Mouse (Mus musculus): ENCODE measurements around the gene Chrdl2. TPM values are rescaled to one million over a fixed set of nuclear protein-coding genes. Genes with fewer than 3 reads are reported as not detected.

The Chrdl2 gene
- total and polyA plus RNA-seq, 2 experiments from 2014 or later = 0.67 TPM; not detected in 1

DNA sequence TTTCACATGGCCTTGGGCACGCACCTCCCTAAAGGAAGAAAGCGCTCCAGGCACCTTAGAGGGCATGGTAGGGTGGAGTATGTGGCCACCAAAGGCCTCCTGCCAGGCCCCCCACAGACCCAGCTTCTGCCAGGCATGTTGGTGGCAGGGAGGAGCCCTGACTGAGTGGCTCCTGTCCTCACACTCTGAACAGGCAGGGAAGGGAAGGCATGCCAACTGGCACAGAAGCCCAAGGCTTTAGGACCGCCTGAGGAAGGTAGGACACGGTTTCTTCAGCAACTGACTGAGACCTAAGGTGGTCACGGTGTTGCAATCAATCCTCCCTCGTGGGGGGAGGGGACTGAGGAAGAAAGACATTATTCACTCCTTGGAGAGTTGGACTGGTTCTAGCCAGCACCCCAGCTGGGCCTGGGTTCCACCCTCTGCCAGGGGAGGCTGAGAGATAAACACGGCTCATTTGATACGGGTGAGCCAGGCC lies 8.2 kb downstream of the Chrdl2 start:
- H3K4me3 ChIP-seq (ENCODE audit: low read depth, low read length) = no peak overlapping the region
- ATAC-seq (no peak), DNase-seq (no peak)
- TF ChIP-seq CTCF (IDR thresholded peaks at IDR 0.05; ENCODE audit: low read depth) = no peak
- H3K27me3 ChIP-seq (ENCODE audit: insufficient read depth, low read length) = 0 out of 2 replicates have a peak, but pooled peaks cover 4% of the 10 kb centered on the region
- no peak overlapping the region for H3K4me2 ChIP-seq (ENCODE audit: low read depth)
- no peaks in the 10 kb centered on the region for H3K4me1 ChIP-seq (ENCODE audit: insufficient read depth)
- no peak overlapping the region for H3K27ac ChIP-seq (ENCODE audit: low read depth, low read length)
- 60% methylated on average over 8 of the region's 8 CpGs for WGBS
- H3K36me3 ChIP-seq (ENCODE audit: insufficient read depth) = no peaks in the 10 kb centered on the region
- no peaks in the 10 kb centered on the region for H3K9me3 ChIP-seq (ENCODE audit: low read length)
- H3K9ac ChIP-seq = no peak overlapping the region

DNA sequence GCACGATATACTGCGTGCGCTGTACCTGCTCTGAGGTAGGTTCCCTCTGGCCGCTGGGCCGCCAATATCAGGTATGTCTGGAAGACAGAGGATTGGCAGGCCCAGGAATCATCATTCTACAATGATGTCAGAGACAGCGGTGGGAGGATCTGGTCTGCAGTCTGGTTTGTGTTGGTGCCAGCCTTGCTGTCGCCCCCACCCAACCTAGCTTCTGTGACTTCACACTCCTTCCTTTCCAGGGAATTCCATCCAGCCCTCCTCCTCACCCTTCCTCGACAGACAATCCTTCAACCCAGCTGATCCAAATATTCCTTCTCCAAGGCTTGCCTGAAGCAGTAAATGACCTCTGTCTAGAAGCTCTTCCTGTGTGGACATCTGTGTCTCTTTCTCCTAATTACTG lies 11.1 kb downstream of the Chrdl2 start:
- H3K27me3 ChIP-seq (ENCODE audit: insufficient read depth, low read length) = no peaks in the 10 kb centered on the region
- H3K9me3 ChIP-seq (ENCODE audit: low read length) = no peaks in the 10 kb centered on the region
- TF ChIP-seq CTCF (IDR thresholded peaks at IDR 0.05; ENCODE audit: low read depth) = no peak
- no peaks in the 10 kb centered on the region for H3K4me1 ChIP-seq (ENCODE audit: insufficient read depth)
- no peak overlapping the region for H3K27ac ChIP-seq (ENCODE audit: low read depth, low read length)
- ATAC-seq (no peak), DNase-seq (no peak)
- no peaks in the 10 kb centered on the region for H3K36me3 ChIP-seq (ENCODE audit: insufficient read depth)
- H3K4me2 ChIP-seq (ENCODE audit: low read depth) = no peak overlapping the region
- WGBS = 89% methylated on average over 8 of the region's 8 CpGs
- no peak overlapping the region for H3K4me3 ChIP-seq (ENCODE audit: low read depth, low read length)
- no peak overlapping the region for H3K9ac ChIP-seq

DNA sequence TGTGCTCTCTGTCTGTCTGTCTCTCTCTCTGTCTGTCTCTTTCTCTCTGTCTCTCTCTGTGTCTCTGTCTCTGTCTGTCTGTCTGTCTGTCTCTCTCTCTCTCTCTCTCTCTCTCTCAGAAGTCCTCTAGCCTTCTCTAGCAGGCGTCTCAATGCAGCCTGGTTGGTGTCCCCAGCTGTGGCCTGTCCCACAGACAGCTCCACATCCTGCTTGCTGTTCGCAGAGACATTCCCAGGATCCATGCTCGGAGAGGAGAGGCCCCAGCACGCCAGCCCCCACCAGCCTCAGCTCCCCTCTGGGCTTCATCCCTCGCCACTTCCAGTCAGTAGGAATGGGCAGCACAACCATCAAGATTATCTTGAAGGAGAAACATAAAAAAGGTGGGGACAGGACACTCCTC lies 21.4 kb downstream of the Chrdl2 start:
- Histone ChIP-seq H3K4me3 (ENCODE audit: low read depth, low read length) (no peak overlapping the region), H3K9me3 (ENCODE audit: low read length) (no peaks in the 10 kb centered on the region), H3K36me3 (ENCODE audit: insufficient read depth) (no peaks in the 10 kb centered on the region), H3K27ac (ENCODE audit: low read depth, low read length) (no peak overlapping the region), H3K4me2 (ENCODE audit: low read depth) (no peak overlapping the region), H3K9ac (no peak overlapping the region), H3K4me1 (ENCODE audit: insufficient read depth) (no peaks in the 10 kb centered on the region), H3K27me3 (ENCODE audit: insufficient read depth, low read length) (no peaks in the 10 kb centered on the region)
- WGBS = 71% methylated on average over 5 of the region's 5 CpGs
- no peak for TF ChIP-seq CTCF (IDR thresholded peaks at IDR 0.05; ENCODE audit: low read depth)
- no peak for DNase-seq
- ATAC-seq = no peak

DNA sequence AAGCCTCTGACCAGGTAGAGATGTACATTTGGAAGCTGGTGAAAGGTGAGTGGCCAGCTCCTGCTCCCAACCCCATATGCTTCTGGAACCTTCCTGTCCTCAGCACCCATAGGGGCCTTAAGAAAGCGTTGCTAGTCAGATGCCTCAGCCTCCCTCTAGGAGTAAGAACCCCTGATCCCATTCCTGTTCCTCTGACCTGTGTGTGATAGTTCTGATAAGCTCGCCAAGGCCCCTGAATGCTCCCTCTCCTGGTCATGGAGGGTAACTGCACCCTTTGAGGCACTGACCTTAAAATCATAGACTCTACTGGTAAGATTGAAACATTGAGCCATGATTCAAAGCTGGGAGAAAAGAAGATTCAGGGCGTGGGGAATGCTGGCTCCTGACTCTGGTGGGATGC lies 23.3 kb downstream of the Chrdl2 start:
- DNase-seq = peak; percentile 24
- Histone ChIP-seq H3K4me1 (ENCODE audit: insufficient read depth) (no peaks in the 10 kb centered on the region), H3K4me2 (ENCODE audit: low read depth) (no peak overlapping the region), H3K9me3 (ENCODE audit: low read length) (no peaks in the 10 kb centered on the region), H3K36me3 (ENCODE audit: insufficient read depth) (no peaks in the 10 kb centered on the region), H3K27me3 (ENCODE audit: insufficient read depth, low read length) (no peaks in the 10 kb centered on the region), H3K9ac (no peak overlapping the region), H3K27ac (ENCODE audit: low read depth, low read length) (no peak overlapping the region), H3K4me3 (ENCODE audit: low read depth, low read length) (no peak overlapping the region)
- TF ChIP-seq CTCF (IDR thresholded peaks at IDR 0.05; ENCODE audit: low read depth) = peak; percentile 79
- no peak for ATAC-seq
- 38% methylated on average over 3 of the region's 3 CpGs for WGBS

- ATAC-seq = no peak; the same call in 1 of the 2 replicates
- H3K4me1 ChIP-seq (ENCODE audit: insufficient read depth) = no peaks in the 10 kb centered on the region
- H3K4me2 ChIP-seq (ENCODE audit: low read depth) = no peak overlapping the region
Observed at GRCm38 (mm10) chr7:100030996-100031749, 25.2 kb downstream of the Chrdl2 start.

GRCm38 (mm10) chr7:100033672-100034071 lies 27.7 kb downstream of the Chrdl2 start:
- Histone ChIP-seq H3K27me3 (ENCODE audit: insufficient read depth, low read length) (no peaks in the 10 kb centered on the region), H3K4me3 (ENCODE audit: low read depth, low read length) (no peak overlapping the region), H3K4me2 (ENCODE audit: low read depth) (no peak overlapping the region), H3K9me3 (ENCODE audit: low read length) (no peaks in the 10 kb centered on the region), H3K4me1 (ENCODE audit: insufficient read depth) (no peaks in the 10 kb centered on the region), H3K9ac (no peak overlapping the region), H3K27ac (ENCODE audit: low read depth, low read length) (no peak overlapping the region), H3K36me3 (ENCODE audit: insufficient read depth) (no peaks in the 10 kb centered on the region)
- ATAC-seq (no peak), DNase-seq (no peak)
- WGBS = 69% methylated on average over 5 of the region's 5 CpGs
- TF ChIP-seq CTCF (IDR thresholded peaks at IDR 0.05; ENCODE audit: low read depth) = no peak

More at GRCm38 (mm10) chr7:100030996-100031749, 25.2 kb downstream of the Chrdl2 start:
- Histone ChIP-seq H3K36me3 (ENCODE audit: insufficient read depth) (no peaks in the 10 kb centered on the region), H3K4me3 (ENCODE audit: low read depth, low read length) (no peak overlapping the region), H3K27ac (ENCODE audit: low read depth, low read length) (no peak overlapping the region), H3K9ac (no peak overlapping the region), H3K9me3 (ENCODE audit: low read length) (no peaks in the 10 kb centered on the region), H3K27me3 (ENCODE audit: insufficient read depth, low read length) (no peaks in the 10 kb centered on the region)
- 83% methylated on average over 8 of the region's 8 CpGs for WGBS
- DNase-seq = no peak
- TF ChIP-seq CTCF (IDR thresholded peaks at IDR 0.05; ENCODE audit: low read depth) = no peak

DNA sequence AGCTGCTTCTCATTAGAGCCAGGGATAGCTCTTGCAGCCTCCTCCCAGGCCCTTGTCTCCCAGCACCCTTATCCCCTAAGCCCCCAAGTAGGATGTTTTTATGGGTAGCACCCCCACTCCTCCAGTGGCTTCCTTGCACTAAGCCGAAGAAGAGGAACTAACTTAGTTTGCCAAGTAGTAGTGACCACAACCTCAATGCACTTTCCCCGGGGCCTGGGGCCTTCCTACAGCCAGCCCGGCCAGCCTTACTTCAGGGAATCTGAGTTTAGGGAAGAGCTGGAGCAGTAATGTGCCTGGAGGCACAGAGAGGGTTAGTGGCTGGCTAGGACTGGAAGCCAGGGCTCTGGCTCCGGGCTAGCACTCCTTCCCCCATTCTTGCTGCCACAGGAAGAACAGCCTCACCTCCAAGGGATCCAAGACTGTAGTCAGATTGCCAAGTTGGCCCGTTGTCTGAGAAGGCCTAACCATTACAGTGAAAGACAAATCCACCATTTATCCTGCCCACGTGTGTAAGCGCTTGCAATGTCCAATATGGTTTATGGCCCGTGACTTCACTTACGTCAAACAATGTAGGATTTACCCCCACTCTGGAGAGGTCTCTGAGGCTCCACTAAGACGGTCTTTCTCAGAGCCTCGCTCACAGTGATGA lies 29.0 kb downstream of the Chrdl2 start:
- Histone ChIP-seq H3K9me3 (ENCODE audit: low read length) (no peaks in the 10 kb centered on the region), H3K4me3 (ENCODE audit: low read depth, low read length) (no peak overlapping the region), H3K9ac (no peak overlapping the region), H3K27ac (ENCODE audit: low read depth, low read length) (no peak overlapping the region), H3K4me2 (ENCODE audit: low read depth) (no peak overlapping the region), H3K36me3 (ENCODE audit: insufficient read depth) (no peaks in the 10 kb centered on the region), H3K4me1 (ENCODE audit: insufficient read depth) (no peaks in the 10 kb centered on the region), H3K27me3 (ENCODE audit: insufficient read depth, low read length) (no peaks in the 10 kb centered on the region)
- 75% methylated on average over 11 of the region's 11 CpGs for WGBS
- DNase-seq (no peak), ATAC-seq (no peak)
- no peak for TF ChIP-seq CTCF (IDR thresholded peaks at IDR 0.05; ENCODE audit: low read depth)

Measured in forebrain, postnatal 0 days (tissue).